Mouse (Mus musculus): ENCODE measurements around the gene Fgfr2. TPM values are rescaled to one million over a fixed set of nuclear protein-coding genes. Genes with fewer than 3 reads are reported as not detected.

The Fgfr2 gene
- polyA plus RNA-seq, 1 experiment = 1.7 TPM

GRCm38 (mm10) chr7:130628601-130629000 is 2494.5 kb downstream of the Fgfr2 start:
- H3K4me3 ChIP-seq (ENCODE audit: insufficient read depth, poor library complexity, severe bottlenecking) = no peak overlapping the region
- H3K36me3 ChIP-seq (ENCODE audit: control insufficient read depth, insufficient read depth) = no peaks in the 10 kb centered on the region
- no peaks in the 10 kb centered on the region for H3K79me3 ChIP-seq (ENCODE audit: low read depth)
- H3ac ChIP-seq (ENCODE audit: control insufficient read depth, insufficient read length, low read depth) = no peak overlapping the region
- no peaks in the 10 kb centered on the region for H3K27me3 ChIP-seq (ENCODE audit: control insufficient read depth, insufficient read depth, insufficient read length)
- TF ChIP-seq MYOD1 (IDR thresholded peaks at IDR 0.05; ENCODE audit: control insufficient read depth, insufficient read length, low read depth) (no peak), FOSL1 (IDR thresholded peaks at IDR 0.05; ENCODE audit: insufficient read depth, low read length, poor library complexity, severe bottlenecking) (no peak), CEBPB (IDR thresholded peaks at IDR 0.05; ENCODE audit: low read depth) (no peak)
- no peaks in the 10 kb centered on the region for H3K79me2 ChIP-seq (ENCODE audit: control insufficient read depth, insufficient read depth)

- Histone ChIP-seq H3K79me2 (ENCODE audit: control insufficient read depth, insufficient read depth) (no peaks in the 10 kb centered on the region), H3K79me3 (ENCODE audit: low read depth) (no peaks in the 10 kb centered on the region), H3K4me3 (ENCODE audit: insufficient read depth, poor library complexity, severe bottlenecking) (no peak overlapping the region), H3K36me3 (ENCODE audit: control insufficient read depth, insufficient read depth) (no peaks in the 10 kb centered on the region), H3ac (ENCODE audit: control insufficient read depth, insufficient read length, low read depth) (no peak overlapping the region), H3K27me3 (ENCODE audit: control insufficient read depth, insufficient read depth, insufficient read length) (no peaks in the 10 kb centered on the region)
- no peak for TF ChIP-seq FOSL1 (IDR thresholded peaks at IDR 0.05; ENCODE audit: insufficient read depth, low read length, poor library complexity, severe bottlenecking)
- TF ChIP-seq MYOD1 (IDR thresholded peaks at IDR 0.05; ENCODE audit: control insufficient read depth, insufficient read length, low read depth) = no peak
Observed at GRCm38 (mm10) chr7:130625361-130625760, 2497.8 kb downstream of the Fgfr2 start.

- Histone ChIP-seq H3ac (ENCODE audit: control insufficient read depth, insufficient read length, low read depth) (no peak overlapping the region), H3K27me3 (ENCODE audit: control insufficient read depth, insufficient read depth, insufficient read length) (no peaks in the 10 kb centered on the region), H3K36me3 (ENCODE audit: control insufficient read depth, insufficient read depth) (no peaks in the 10 kb centered on the region), H3K79me2 (ENCODE audit: control insufficient read depth, insufficient read depth) (no peaks in the 10 kb centered on the region), H3K4me3 (ENCODE audit: insufficient read depth, poor library complexity, severe bottlenecking) (no peak overlapping the region), H3K79me3 (ENCODE audit: low read depth) (no peaks in the 10 kb centered on the region)
- TF ChIP-seq MYOG (IDR thresholded peaks at IDR 0.05; ENCODE audit: control insufficient read depth, extremely low read depth, insufficient read length) (no peak), CEBPB (IDR thresholded peaks at IDR 0.05; ENCODE audit: low read depth) (no peak), MAX (IDR thresholded peaks at IDR 0.05) (no peak), USF1 (IDR thresholded peaks at IDR 0.05; ENCODE audit: low read depth) (no peak), FOSL1 (IDR thresholded peaks at IDR 0.05; ENCODE audit: insufficient read depth, low read length, poor library complexity, severe bottlenecking) (no peak), CTCF (IDR thresholded peaks at IDR 0.05; ENCODE audit: control insufficient read depth, insufficient read depth, insufficient read length) (no peak), MYOD1 (IDR thresholded peaks at IDR 0.05; ENCODE audit: control insufficient read depth, insufficient read length, low read depth) (no peak)
Observed at GRCm38 (mm10) chr7:130624299-130624698, 2498.9 kb downstream of the Fgfr2 start.

DNA sequence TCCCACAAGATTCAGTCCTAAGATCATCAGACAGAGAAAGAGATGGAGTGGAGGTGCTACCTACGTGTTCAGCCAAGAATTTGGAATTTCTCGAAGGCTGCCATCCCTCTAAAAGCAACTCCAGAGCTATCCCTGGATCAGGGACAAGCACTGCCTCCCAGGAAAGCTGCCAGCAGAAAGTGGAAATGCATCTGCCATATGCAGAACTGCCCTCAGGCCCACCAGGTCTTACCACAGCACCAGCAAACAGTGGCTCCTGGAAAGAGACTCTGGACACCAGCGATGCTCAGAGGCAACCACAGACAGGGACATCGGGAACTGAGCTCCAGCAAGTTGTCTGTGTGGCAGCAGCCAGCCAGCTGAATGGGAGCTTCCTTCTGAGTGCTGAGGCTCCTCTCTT is 2500.8 kb downstream of the Fgfr2 start:
- no peak overlapping the region for H3K4me3 ChIP-seq (ENCODE audit: insufficient read depth, poor library complexity, severe bottlenecking)
- H3K79me3 ChIP-seq (ENCODE audit: low read depth) = no peaks in the 10 kb centered on the region
- H3ac ChIP-seq (ENCODE audit: control insufficient read depth, insufficient read length, low read depth) = no peak overlapping the region
- H3K36me3 ChIP-seq (ENCODE audit: control insufficient read depth, insufficient read depth) = no peaks in the 10 kb centered on the region
- no peaks in the 10 kb centered on the region for H3K79me2 ChIP-seq (ENCODE audit: control insufficient read depth, insufficient read depth)
- TF ChIP-seq MYOD1 (IDR thresholded peaks at IDR 0.05; ENCODE audit: control insufficient read depth, insufficient read length, low read depth) (no peak), MYOG (IDR thresholded peaks at IDR 0.05; ENCODE audit: control insufficient read depth, extremely low read depth, insufficient read length) (no peak), CTCF (IDR thresholded peaks at IDR 0.05; ENCODE audit: control insufficient read depth, insufficient read depth, insufficient read length) (no peak), MAX (IDR thresholded peaks at IDR 0.05) (no peak), FOSL1 (IDR thresholded peaks at IDR 0.05; ENCODE audit: insufficient read depth, low read length, poor library complexity, severe bottlenecking) (no peak)
- no peaks in the 10 kb centered on the region for H3K27me3 ChIP-seq (ENCODE audit: control insufficient read depth, insufficient read depth, insufficient read length)

- H3K36me3 ChIP-seq (ENCODE audit: control insufficient read depth, insufficient read depth) = no peaks in the 10 kb centered on the region
- no peaks in the 10 kb centered on the region for H3K27me3 ChIP-seq (ENCODE audit: control insufficient read depth, insufficient read depth, insufficient read length)
- no peak for TF ChIP-seq MYOG (IDR thresholded peaks at IDR 0.05; ENCODE audit: control insufficient read depth, extremely low read depth, insufficient read length)
- no peak for TF ChIP-seq CEBPB (IDR thresholded peaks at IDR 0.05; ENCODE audit: low read depth)
- TF ChIP-seq MAX (IDR thresholded peaks at IDR 0.05) = no peak
- no peak for TF ChIP-seq USF1 (IDR thresholded peaks at IDR 0.05; ENCODE audit: low read depth)
- no peak for TF ChIP-seq FOSL1 (IDR thresholded peaks at IDR 0.05; ENCODE audit: insufficient read depth, low read length, poor library complexity, severe bottlenecking)
- no peak for TF ChIP-seq CTCF (IDR thresholded peaks at IDR 0.05; ENCODE audit: control insufficient read depth, insufficient read depth, insufficient read length)
- no peak for TF ChIP-seq MYOD1 (IDR thresholded peaks at IDR 0.05; ENCODE audit: control insufficient read depth, insufficient read length, low read depth)
- no peaks in the 10 kb centered on the region for H3K79me3 ChIP-seq (ENCODE audit: low read depth)
- H3K79me2 ChIP-seq (ENCODE audit: control insufficient read depth, insufficient read depth) = no peaks in the 10 kb centered on the region
- H3K4me3 ChIP-seq (ENCODE audit: insufficient read depth, poor library complexity, severe bottlenecking) = no peak overlapping the region
- no peak overlapping the region for H3ac ChIP-seq (ENCODE audit: control insufficient read depth, insufficient read length, low read depth)
Observed at GRCm38 (mm10) chr7:130621953-130622352, 2501.2 kb downstream of the Fgfr2 start.

DNA sequence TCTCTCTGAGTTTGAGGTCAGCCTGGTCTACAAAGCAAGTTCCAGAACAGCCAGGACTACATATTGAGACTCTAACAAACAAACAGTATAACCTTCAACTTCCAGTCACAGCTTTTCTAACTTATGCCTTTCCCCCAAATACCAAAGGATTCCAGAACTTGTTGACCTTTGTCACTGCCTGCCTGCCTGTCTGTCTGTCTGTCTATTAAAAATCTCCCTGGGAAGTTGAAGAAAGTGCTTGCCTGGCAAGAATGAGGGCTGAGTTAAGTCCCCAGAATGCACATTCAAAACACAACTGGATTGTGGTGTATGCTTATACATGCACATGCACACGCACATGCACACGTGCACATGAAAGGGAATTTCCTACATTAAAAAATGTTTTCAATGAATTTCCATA is 2502.1 kb downstream of the Fgfr2 start:
- Histone ChIP-seq H3K36me3 (ENCODE audit: control insufficient read depth, insufficient read depth) (no peaks in the 10 kb centered on the region), H3K27me3 (ENCODE audit: control insufficient read depth, insufficient read depth, insufficient read length) (no peaks in the 10 kb centered on the region), H3K4me3 (ENCODE audit: insufficient read depth, poor library complexity, severe bottlenecking) (no peak overlapping the region), H3ac (ENCODE audit: control insufficient read depth, insufficient read length, low read depth) (no peak overlapping the region), H3K79me3 (ENCODE audit: low read depth) (no peaks in the 10 kb centered on the region), H3K79me2 (ENCODE audit: control insufficient read depth, insufficient read depth) (no peaks in the 10 kb centered on the region)
- TF ChIP-seq CEBPB (IDR thresholded peaks at IDR 0.05; ENCODE audit: low read depth) (no peak), MYOD1 (IDR thresholded peaks at IDR 0.05; ENCODE audit: control insufficient read depth, insufficient read length, low read depth) (no peak), FOSL1 (IDR thresholded peaks at IDR 0.05; ENCODE audit: insufficient read depth, low read length, poor library complexity, severe bottlenecking) (no peak), MAX (IDR thresholded peaks at IDR 0.05) (no peak), CTCF (IDR thresholded peaks at IDR 0.05; ENCODE audit: control insufficient read depth, insufficient read depth, insufficient read length) (no peak), MYOG (IDR thresholded peaks at IDR 0.05; ENCODE audit: control insufficient read depth, extremely low read depth, insufficient read length) (no peak), USF1 (IDR thresholded peaks at IDR 0.05; ENCODE audit: low read depth) (no peak)
